Mouse (Mus musculus) erythroblast, embryonic 14.5 days (primary cell): ENCODE results near the gene Ncf2. TPM values are rescaled to one million over a fixed set of nuclear protein-coding genes. Genes with fewer than 3 reads are reported as not detected.

Experiments
- H3K27me3 ChIP-seq: 2 replicates; pipeline ENCODE4 v1.6.1; 2012; ENCODE audit warnings: inconsistent platforms; ENCODE audit not compliant: control insufficient read depth
- H3K36me3 ChIP-seq: 2 replicates; pipeline ENCODE4 v1.6.1; 2012; ENCODE audit warnings: mild to moderate bottlenecking, inconsistent platforms; ENCODE audit not compliant: control insufficient read depth
- H3K4me1 ChIP-seq: 2 replicates; pipeline ENCODE4 v1.6.1; 2012; ENCODE audit warnings: inconsistent platforms; ENCODE audit not compliant: control insufficient read depth
- H3K4me3 ChIP-seq: replicated peaks from 2 replicates; pipeline ENCODE3; 2012; ENCODE audit warnings: moderate library complexity, mild to moderate bottlenecking, inconsistent platforms
- H3K9me3 ChIP-seq: 2 replicates; pipeline ENCODE4 v1.6.1; 2012; ENCODE audit warnings: low read length, inconsistent platforms, mixed read lengths; ENCODE audit not compliant: control insufficient read depth
- GATA1 ChIP-seq: IDR thresholded peaks from 2 replicates; pipeline ENCODE4 v1.6.1; 2012; ENCODE audit warnings: low read length, inconsistent platforms, mixed read lengths
- TAL1 ChIP-seq: IDR thresholded peaks from 3 replicates; pipeline ENCODE4 v1.6.1; 2012; ENCODE audit warnings: low read length, inconsistent platforms, mixed read lengths
- polyA plus RNA-seq: library from polyadenylated mRNA; stranded (reverse); fragments of >175 nt; gene quantifications from 2 replicates; pipeline ENCODE4 v1.2.3, GENCODE M21; 2012

Gene Ncf2
- polyA plus RNA-seq, 1 experiment: 0.05 TPM

DNA sequence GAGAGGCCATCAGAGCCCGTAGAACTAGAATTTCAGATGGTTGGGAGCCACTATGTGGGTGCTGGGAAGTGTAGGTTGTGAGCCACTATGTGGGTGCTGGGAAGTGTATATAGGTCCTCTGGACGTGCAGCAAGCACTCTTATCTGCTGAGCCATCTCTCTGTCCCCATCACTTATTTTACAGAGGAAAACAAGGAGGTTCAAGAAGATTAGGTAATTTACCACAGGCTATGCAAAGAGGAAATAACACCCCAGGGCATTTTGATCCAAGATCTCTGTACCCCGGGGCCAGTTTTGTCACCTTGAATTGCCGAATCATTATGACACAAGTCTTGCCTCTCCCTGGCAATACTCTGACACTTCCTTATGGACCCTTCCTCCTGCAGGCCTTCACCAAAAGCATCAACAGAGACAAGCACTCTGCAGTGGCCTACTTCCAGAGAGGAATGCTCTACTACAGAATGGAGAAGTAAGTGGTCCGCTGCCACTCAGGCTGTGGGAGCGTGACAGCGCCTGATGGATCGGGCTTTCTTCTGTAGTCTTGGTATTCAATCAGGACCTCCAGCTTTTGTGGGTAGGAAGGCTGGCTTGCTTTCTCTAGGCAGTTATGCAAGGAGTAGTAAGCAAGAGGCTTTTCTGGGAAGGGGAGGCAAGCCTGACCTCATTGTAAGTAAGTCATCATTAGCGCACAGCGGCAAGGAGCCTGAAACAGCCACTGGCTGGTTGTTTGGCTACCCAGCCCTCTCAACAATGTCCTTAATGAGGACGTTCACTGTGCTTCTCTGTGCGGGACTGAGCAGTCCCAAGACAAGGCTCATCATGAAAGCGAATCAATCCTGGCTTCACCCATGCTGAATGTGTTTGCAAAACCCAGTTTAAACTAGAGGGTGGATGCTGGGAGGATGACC, 10.8 kb downstream of the Ncf2 start:
- H3K27me3 ChIP-seq: no peaks in the 10 kb centered on the region
- peaks cover 3% of the 10 kb centered on the region; the same call in 1 of the 2 replicates for H3K4me1 ChIP-seq
- no peak overlapping the region for H3K4me3 ChIP-seq
- 0 out of 2 replicates have a peak, but pooled peaks have one; percentile 21 for TF ChIP-seq GATA1
- TF ChIP-seq TAL1: no peak
- no peaks in the 10 kb centered on the region for H3K36me3 ChIP-seq
- H3K9me3 ChIP-seq: no peaks in the 10 kb centered on the region

DNA sequence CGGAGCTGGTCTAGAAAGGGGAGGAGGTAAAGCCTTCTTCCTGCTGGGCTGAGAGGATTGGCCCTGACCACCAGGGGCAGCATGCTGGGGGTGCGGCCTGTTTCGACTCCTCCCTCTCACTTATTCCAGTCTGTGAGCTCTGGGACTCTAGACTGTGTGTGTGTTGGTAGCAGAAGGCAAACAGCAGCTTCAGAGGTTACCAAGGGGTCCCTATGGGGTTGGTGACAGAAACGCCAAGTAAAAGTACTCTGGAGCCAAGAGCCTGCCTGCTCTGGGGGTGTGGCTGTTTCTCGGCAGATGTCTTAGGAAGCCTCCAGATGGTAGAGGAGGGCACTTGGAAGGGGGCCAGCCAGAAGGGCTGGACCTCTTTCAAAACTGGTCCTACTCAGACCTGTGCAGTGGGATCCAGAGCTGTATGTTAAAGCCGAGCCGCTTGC, 15.3 kb downstream of the Ncf2 start:
- Histone ChIP-seq H3K36me3 (no peaks in the 10 kb centered on the region), H3K9me3 (no peaks in the 10 kb centered on the region), H3K4me3 (no peak overlapping the region), H3K4me1 (peaks cover 2% of the 10 kb centered on the region; the same call in 1 of the 2 replicates), H3K27me3 (no peaks in the 10 kb centered on the region)
- no peak for TF ChIP-seq TAL1
- no peak for TF ChIP-seq GATA1

- Histone ChIP-seq H3K9me3 (no peaks in the 10 kb centered on the region), H3K36me3 (no peaks in the 10 kb centered on the region), H3K4me3 (no peak overlapping the region), H3K27me3 (no peaks in the 10 kb centered on the region), H3K4me1 (peaks cover 2% of the 10 kb centered on the region; the same call in 1 of the 2 replicates)
- TF ChIP-seq GATA1: no peak
- no peak for TF ChIP-seq TAL1
Measured at GRCm38 (mm10) chr1:152817027-152817769, 17.2 kb downstream of the Ncf2 start.

DNA sequence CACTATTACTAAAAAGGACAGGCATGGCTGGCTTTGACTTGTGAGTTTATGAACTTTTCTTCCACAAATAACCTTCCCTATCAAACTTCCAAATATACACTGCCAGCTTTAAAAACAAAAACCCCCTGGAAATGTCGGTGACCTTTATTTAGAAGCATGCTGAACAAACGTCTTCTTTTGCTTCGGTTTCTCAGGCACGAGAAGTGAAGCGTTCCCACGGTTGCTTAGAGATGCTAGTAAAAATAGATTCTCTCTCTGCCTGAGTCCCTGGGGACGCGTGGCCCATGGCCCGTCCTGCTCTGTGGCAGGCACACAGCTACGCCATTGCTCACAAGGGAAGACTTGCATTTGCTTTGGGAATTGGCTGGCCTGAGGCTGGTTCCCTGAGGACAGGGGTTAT, 17.8 kb downstream of the Ncf2 start:
- Histone ChIP-seq H3K9me3 (no peaks in the 10 kb centered on the region), H3K36me3 (no peaks in the 10 kb centered on the region), H3K4me3 (no peak overlapping the region), H3K27me3 (no peaks in the 10 kb centered on the region), H3K4me1 (peaks cover 2% of the 10 kb centered on the region; the same call in 1 of the 2 replicates)
- TF ChIP-seq GATA1 (no peak), TAL1 (no peak)

GRCm38 (mm10) chr1:152819558-152819957, 19.6 kb downstream of the Ncf2 start:
- Histone ChIP-seq H3K27me3 (no peaks in the 10 kb centered on the region), H3K4me3 (no peak overlapping the region), H3K9me3 (no peaks in the 10 kb centered on the region), H3K36me3 (no peaks in the 10 kb centered on the region), H3K4me1 (peaks cover 2% of the 10 kb centered on the region; the same call in 1 of the 2 replicates)
- TF ChIP-seq TAL1 (no peak), GATA1 (no peak)

- TF ChIP-seq TAL1 (no peak), GATA1 (no peak)
- no peaks in the 10 kb centered on the region for H3K36me3 ChIP-seq
- H3K4me3 ChIP-seq: no peak overlapping the region
- H3K27me3 ChIP-seq: no peaks in the 10 kb centered on the region
- H3K9me3 ChIP-seq: no peaks in the 10 kb centered on the region
- no peaks in the 10 kb centered on the region for H3K4me1 ChIP-seq
Measured at GRCm38 (mm10) chr1:152820911-152821695, 21.1 kb downstream of the Ncf2 start.

GRCm38 (mm10) chr1:152821746-152822145, 21.8 kb downstream of the Ncf2 start:
- no peak for TF ChIP-seq TAL1
- TF ChIP-seq GATA1: no peak
- no peaks in the 10 kb centered on the region for H3K36me3 ChIP-seq
- H3K9me3 ChIP-seq: no peaks in the 10 kb centered on the region
- no peak overlapping the region for H3K4me3 ChIP-seq
- H3K4me1 ChIP-seq: no peaks in the 10 kb centered on the region
- no peaks in the 10 kb centered on the region for H3K27me3 ChIP-seq

DNA sequence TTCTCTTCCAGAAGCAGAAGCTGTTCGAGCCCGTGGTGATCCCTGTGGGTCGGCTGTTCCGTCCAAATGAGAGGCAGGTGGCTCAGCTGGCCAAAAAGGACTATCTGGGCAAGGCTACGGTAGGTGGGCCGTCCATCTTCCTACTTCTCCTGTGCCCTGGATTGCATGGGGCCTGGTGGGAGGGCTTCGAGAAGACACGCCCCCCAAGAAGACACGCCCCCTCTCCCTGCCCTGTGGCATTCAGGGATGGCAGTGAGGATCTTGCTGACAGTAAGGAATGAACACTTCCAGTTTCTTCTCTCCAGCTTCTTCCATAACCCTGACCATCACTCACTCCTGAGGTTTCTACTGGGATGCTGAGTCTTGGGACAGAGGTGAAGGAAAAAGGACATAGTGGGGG, 24.2 kb downstream of the Ncf2 start:
- no peaks in the 10 kb centered on the region for H3K27me3 ChIP-seq
- H3K4me3 ChIP-seq: no peak overlapping the region
- TF ChIP-seq GATA1 (no peak), TAL1 (no peak)
- no peaks in the 10 kb centered on the region for H3K36me3 ChIP-seq
- H3K4me1 ChIP-seq: no peaks in the 10 kb centered on the region
- no peaks in the 10 kb centered on the region for H3K9me3 ChIP-seq
